Mouse (Mus musculus) 416B (cell line): ENCODE data around the gene Rrn3.
"Not testable (repeated sequence)": the region's sequence is repeated elsewhere in the genome, so short reads cannot be mapped to it uniquely, and the experiment has no call there.

ENCODE experiments used
- DNase-seq: peaks from one replicate; pipeline ENCODE4 v3.0.0; 2011; ENCODE audit warnings: low read depth

Gene Rrn3

GRCm38 (mm10) chr16:13780353-13781036, at the start of gene Rrn3:
Gene Rrn3 (plus strand): TSS chr16:13780708.
- peak; percentile 93 for DNase-seq

DNA sequence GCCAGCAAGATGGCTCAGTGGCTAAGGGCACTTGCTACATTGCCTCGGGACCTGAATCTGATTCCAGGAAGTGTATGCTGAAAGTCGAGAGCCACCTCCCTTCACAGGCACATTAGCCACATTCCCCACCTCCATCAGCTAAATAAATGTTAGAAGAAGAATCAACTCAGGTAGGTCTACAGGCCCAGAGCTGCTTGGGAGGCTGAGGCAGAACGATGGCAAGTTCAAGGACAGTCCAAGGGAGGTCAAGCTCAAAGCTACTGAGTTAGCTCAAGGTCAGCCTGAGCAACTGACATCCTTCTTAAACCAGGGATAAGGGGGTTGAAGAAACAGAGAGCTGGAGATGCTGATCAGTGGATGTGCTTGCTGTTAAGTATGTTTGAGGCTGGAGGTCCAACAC, 47.7 kb upstream of the Rrn3 start:
- DNase-seq: no peak

DNA sequence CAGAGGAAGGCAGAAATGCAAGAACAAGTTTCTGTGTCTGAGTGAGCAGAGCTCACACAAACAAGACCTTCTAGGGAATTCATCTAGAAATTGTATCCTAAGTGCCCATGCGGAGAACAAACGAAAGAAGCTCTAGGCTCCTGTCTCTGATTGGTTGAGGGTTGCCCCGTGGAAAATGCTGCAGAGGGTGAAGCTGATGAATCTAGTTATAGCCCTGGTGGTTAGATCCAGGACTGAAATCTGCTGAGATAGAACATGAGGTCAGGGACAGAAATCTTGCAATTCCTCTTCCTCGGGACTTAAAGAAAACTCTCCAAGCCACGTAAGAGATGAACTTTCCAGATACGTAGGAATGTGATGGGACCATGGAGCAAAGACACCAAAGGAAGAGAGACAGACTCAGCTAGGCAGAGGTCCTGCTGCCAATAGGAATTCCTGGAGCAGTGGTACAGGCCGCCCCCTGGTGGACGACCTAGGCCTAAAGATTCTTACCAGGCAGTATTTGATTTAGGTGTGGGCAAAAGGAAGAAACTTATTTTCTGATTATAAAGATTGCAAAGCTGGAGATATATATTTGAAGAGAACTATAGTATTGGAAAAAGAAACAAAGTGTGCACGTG, 46.9 kb upstream of the Rrn3 start:
- peak; percentile 67 for DNase-seq

GRCm38 (mm10) chr16:13735977-13736376, 44.5 kb upstream of the Rrn3 start:
- no peak for DNase-seq

DNA sequence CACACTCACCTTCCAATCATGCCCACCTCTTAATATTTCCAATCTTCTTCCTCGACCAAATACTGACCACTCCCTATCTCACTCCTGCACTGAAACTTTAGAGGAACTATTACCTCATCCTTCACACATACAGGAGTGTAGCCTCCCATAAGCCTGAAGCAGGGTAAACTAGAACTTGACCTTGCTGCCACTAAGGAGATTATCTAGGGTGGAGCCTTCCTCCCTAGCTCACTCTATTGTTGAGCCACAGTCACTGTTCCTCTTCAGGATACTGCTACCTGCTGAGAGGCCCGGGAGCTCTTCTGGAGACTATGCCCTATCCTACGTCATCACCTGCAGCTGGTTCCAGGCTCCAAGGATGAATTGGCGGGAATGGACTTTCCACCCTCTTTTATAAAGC, 41.5 kb upstream of the Rrn3 start:
- DNase-seq: not testable (repeated sequence)

DNA sequence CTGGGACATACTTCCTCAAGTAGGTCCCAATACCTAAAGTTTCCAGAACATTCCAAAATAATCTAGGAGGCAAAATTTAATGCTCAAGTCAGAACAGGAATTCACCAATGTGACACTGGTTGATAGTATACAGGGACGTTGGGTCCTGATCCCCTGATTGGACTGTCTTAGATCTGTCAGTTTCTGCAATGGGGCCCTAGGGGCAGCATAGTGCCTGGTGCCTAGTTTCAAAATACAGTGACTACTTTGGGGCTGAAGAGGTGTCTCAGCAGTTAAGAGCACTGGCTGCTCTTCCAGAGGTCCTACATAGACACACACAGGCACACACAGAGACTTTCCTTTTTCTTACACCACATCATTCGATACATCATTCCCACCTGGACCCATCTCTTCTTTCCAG, 39.7 kb upstream of the Rrn3 start:
- no peak for DNase-seq

DNA sequence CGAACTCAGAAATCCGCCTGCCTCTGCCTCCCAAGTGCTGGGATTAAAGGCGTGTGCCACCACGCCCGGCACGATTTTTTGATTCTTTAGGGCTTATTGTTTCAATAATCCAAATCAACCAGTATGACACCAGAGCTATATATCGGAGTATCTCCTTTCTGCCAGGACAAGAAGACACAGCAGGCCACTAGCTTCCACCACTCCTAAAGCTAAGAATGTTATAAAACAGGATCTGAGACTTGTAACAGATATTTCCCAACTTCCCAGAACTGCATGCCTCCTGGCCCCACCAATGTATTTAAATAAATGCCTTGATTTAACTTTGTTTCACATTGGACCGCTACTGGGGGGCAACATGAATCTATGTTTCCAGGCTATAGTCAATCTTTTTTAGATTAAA, 32.8 kb upstream of the Rrn3 start:
- DNase-seq: no peak

DNA sequence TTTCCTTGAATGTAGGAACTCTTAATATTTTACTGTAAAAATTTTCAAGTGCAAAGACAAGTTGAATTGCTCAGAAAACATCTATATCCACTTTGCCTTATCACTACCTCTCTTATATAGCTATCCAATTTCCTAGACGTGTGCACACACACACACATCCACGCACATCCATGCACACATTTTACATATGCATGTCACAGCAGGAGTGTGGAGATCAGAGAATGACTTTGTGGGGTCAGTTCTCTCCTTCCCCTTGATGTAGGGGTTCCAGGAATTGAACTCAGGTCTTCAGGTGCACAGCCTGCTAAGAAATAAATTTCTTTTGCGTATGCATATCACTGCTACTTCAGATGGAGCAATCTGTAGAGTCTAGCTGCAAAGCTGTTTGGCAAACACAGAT, 32.4 kb upstream of the Rrn3 start:
- no peak for DNase-seq

DNA sequence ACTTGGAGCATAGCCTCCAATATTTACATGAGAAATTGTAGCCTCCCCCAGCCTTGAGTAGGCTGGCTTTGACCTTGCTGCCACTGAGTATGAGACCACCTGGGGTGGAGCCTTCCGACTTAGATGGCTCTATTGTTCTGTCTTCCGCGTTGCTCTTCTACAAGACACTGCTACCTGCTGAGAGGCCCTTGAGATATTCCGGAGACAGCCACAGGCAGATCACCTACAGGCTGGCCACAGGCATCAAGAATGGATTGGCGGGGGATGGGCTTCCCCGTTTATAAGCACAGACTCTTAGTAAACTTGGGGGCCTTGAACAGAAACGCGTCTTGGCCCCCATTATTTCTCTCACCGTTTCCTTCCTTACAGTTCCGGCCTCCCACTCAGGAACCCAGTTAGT, 31.7 kb upstream of the Rrn3 start:
- DNase-seq: not testable (repeated sequence)

DNA sequence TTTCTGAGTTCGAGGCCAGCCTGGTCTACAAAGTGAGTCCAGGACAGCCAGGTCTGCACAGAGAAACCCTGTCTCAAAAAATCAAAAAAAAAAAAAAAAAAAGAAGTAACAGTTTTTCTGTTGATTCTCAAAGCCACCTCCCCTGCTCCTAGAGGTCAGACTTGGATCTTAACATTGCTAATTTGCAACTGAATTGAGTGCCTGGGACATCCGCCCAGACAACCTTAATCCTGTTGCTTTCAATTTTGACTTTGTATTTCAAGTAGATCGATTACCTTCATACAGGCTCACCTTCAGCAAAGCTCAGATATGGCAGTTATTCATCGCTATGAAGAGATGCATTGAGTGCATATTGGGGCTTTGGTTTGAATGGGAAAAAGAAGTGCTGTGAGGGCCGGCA, 31.2 kb upstream of the Rrn3 start:
- no peak for DNase-seq

DNA sequence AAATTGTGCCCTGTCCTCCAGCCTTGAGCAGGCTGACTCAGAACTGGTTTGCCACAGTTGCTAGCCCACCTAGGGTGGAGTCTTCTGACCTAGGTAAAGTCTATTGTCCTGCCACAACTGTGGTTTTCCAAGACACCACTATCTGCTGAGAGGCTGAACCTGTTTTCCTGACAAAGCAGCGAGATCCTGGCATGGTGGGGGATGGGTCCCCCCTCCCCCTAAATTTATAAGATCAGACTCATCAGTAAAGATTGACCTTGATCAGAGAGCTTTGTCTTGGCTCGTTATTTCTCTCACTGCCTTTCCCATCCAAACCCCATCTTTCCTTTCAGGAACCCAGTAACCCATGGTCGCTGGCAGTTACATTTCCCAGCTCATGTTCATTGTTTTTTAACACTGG, 30.5 kb upstream of the Rrn3 start:
- DNase-seq: no peak

GRCm38 (mm10) chr16:13750626-13751025, 29.9 kb upstream of the Rrn3 start:
- DNase-seq: no peak

GRCm38 (mm10) chr16:13753986-13754385, 26.5 kb upstream of the Rrn3 start:
- no peak for DNase-seq

GRCm38 (mm10) chr16:13754400-13755190, 25.9 kb upstream of the Rrn3 start:
- DNase-seq: no peak

DNA sequence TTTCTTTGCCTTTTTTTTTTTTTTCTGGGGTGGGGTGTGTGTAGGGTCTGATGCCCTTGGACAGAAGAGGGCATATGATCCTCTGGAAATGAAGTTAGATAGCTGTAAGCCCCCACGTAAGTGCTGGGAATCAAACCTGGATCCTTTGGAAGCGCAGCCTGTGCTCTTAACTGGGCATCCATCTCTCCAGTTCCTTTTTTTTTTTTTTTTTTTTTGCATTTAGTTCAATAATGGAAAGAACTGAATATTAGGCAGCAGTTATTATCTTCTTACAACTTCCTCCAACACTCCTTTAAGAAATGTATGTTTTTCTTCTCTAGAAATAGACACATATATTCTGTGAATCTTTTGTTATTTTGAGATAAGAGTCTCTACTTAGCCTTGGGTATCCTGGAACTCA, 22.7 kb upstream of the Rrn3 start:
- no peak for DNase-seq

DNA sequence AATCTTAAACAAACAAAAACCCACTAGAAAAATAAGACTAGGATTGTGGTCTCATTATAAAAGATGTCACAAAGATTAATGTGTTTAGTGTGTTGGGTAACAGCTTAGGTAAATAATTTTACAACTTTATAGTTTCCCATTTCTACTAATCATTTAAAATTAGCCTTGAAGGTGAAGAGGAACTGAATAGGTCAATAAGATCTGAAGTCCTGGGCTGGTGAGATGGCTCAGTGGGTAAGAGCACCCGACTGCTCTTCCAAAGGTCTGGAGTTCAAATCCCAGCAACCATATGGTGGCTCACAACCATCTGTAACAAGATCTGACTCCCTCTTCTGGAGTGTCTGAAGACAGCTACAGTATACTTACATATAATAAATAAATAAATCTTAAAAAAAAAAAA, 17.7 kb upstream of the Rrn3 start:
- DNase-seq: not testable (repeated sequence)

DNA sequence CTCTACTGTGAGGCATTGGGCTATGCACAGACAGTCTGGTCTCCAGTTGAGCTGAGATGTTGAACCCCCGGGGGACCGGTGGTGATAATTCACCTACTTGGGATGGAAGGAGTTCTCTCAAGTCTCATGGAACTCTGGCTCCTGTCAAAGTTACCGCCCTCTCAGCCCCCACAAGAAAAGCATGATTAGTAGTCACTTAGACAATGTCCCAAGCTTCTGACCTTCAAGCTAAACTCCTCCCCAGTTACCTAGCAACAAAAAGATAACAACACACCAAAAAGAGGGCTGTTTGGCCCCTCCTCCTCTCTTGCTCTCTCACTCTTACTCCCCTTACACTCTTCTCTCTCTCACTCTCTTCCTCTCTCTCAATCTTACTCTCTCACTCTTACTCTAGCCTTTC, 16.0 kb upstream of the Rrn3 start:
- no peak for DNase-seq

DNA sequence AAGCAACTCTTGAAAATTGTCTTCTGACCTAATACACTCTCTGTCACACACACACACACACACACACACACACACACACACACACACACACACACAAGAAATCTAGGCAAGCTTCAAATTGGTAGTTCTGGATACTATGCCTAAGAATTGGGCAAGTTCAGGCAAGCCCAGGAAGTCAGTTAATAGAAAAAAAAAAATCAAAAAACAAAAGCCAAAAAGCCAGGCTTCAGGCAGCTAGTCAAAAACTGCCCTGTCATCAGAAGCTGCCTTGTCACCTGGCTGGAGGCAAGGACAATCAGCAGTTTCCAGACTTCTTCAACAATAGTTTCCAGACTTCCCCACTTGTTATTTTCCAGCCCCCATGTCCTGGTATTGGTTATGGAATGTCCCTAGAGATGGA, 14.1 kb upstream of the Rrn3 start:
- DNase-seq: peak; percentile 72

DNA sequence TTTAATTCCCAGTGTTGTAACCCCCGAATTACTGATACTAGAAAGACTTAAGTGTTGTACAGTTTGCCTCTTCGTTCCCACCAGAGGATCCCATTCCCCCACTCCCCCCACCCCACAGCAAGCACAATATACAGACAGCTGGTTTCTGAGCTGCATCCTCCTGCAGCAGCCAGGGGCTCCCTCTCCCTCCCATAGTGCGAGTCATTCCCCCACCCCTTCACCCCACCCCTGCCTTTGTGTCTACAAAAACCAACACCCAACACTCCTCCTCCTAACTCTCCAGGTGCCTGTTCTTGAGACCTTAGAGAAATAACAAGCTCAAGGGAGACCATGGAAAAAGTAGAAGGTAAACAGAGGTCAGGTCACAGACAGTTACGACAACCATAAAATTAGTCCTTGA, 8.9 kb upstream of the Rrn3 start:
- not testable (repeated sequence) for DNase-seq

DNA sequence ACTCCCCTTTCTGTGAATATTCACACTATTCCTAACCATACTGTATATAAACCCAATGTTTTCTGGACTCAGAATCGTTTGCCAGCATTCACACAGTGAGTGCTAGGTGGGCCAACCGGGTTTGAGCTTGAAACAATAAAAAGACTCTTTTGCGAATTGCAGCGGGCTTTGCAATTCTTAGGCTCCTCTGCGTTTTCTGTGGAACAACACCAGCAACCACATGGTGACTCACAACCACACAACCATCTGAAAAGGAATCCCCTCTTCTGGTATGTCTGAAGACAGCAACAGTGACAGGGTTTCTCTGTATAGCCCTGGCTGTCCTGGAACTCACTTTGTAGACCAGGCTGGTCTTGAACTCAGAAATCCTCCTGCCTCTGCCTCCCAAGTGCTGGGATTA, 8.5 kb upstream of the Rrn3 start:
- DNase-seq: peak; percentile 49

- DNase-seq: not testable (repeated sequence)
These were observed 6.5 kb upstream of the Rrn3 start for GRCm38 (mm10) chr16:13774011-13774410.

DNA sequence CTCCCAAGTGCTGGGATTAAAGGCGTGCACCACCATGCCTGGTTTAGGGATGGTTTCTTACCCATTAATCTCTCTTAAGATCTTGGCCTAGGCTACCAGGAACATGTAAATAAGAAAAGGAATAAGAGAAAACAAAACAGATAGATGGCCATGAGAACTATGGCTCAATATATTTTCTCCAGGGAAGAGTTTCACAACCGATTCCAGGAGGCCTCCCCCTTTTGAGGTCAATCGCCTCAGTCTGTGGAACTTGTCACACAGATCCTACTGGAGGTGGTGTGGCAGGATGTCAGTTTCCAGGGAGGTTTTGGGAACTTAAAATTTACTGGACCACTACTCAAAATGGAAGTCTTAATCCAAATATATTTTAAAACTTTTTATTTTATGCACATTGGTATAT, 5.9 kb upstream of the Rrn3 start:
- DNase-seq: not testable (repeated sequence)

DNA sequence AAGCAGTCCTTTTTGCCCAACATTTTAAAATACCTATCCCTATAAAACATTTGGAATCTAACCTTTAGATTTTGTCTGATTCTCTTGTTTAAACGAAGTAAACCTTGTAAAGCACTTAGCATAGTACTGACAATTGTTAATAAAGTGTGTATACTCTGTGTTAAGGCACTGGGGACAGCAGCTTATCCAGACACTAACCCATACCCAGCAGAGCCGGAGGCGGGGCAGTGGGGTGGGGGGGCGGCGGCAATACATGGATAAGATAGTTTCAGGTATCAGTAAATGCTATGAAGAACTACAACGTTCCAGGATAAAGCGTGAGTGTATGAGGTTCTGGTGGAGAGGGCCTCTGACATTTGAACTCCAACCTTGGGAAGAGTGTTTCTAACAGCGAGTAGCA, 708 bp downstream of the Rrn3 start:
- DNase-seq: peak; percentile 33
